Comparison of ENCODE assay signal across 28 mouse cellular contexts in the genomic region with DNA sequence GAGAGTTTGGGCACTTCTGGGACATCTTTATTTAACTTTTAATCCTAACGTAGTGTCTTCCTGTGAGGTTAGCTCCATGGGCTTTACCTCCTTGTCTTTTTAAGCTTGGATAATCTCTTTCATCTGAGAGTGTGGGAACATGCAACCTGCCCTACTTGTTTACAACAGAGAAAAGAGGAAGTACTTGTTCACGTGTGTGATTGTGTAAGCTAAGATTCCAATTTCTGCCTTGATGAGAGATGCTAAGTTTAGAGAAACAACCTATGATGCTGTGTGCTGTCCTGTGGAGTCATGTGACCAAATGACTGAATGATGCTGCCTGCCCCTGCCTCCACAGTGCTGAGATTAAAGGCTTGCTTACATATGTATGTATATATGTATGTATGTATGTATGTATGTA. TPM values are rescaled to one million over a fixed set of nuclear protein-coding genes. Genes with fewer than 3 reads are reported as not detected.
DNase-seq lines count a peak whose midpoint lies in the region; ATAC-seq and TF ChIP-seq lines count a peak whose summit lies in the region.
"Had no signal": no experiment of that assay in that cellular context is flagged by ENCODE, and none has a peak within 500 bp of the region (broad histone marks: within the 10 kb centered on the region; RNA-seq: fewer than 3 reads in every experiment).

No protein-coding gene starts in this region.

- no peaks in the 10 kb centered on the region for H3K4me1 ChIP-seq in MEL (ENCODE audit: control insufficient read depth in 1 of 2, insufficient read depth in 2 of 2, low read length in 2 of 2)
- H3K4me1 ChIP-seq in cerebellum, adult 2 months (ENCODE audit: control insufficient read depth, insufficient read depth, low read length) = no peaks in the 10 kb centered on the region
- H3K4me1 ChIP-seq: hindbrain, embryonic 15.5 days; intestine, embryonic 15.5 days; liver, embryonic 12.5 days; midbrain, embryonic 15.5 days had no signal

- ATAC-seq in hematopoietic stem cell, adult 5-6 weeks (replicated peaks in 1 of 2; ENCODE audit: insufficient read depth in 1 of 2, low FRiP score in 2 of 2, low TSS enrichment in 1 of 2, low read depth in 1 of 2, poor library complexity in 2 of 2, severe bottlenecking in 2 of 2) = peak; percentile 18 to 70; a peak in 3 of 4 replicates
- no peak for ATAC-seq in erythroblast, adult 5-6 weeks (replicated peaks; ENCODE audit: low FRiP score, poor library complexity, severe bottlenecking)
- ATAC-seq: activated CD4-positive, CD25-positive, alpha-beta regulatory T cell, adult 4 months; forebrain, postnatal 0 days; intestine, embryonic 15.5 days; liver, embryonic 12.5 days; midbrain, embryonic 15.5 days had no signal

- H3K4me3 ChIP-seq in MEL (ENCODE audit: control insufficient read depth in 1 of 2, insufficient read depth in 1 of 2, low read depth in 2 of 2, low read length in 2 of 2) = no peak overlapping the region
- H3K4me3 ChIP-seq in cerebellum, adult 2 months (replicated peaks; ENCODE audit: insufficient read depth, low read depth, low read length) = no peak overlapping the region
- H3K4me3 ChIP-seq: hindbrain, embryonic 15.5 days; intestine, embryonic 15.5 days; limb, embryonic 12.5 days; liver, embryonic 12.5 days; megakaryocyte, embryonic 14.5 days; midbrain, embryonic 15.5 days had no signal

- no peaks in the 10 kb centered on the region for H3K79me2 ChIP-seq in MEL (ENCODE audit: control insufficient read depth, insufficient read depth, low read length, poor library complexity)

- no peaks in the 10 kb centered on the region for H3K36me3 ChIP-seq in MEL (ENCODE audit: control insufficient read depth in 1 of 2, insufficient read depth in 2 of 2, low read length in 2 of 2)
- H3K36me3 ChIP-seq: G1E; hindbrain, embryonic 15.5 days; intestine, embryonic 15.5 days; limb, embryonic 12.5 days; liver, embryonic 12.5 days; midbrain, embryonic 15.5 days had no signal

- no peak for TF ChIP-seq POLR2A in MEL (IDR thresholded peaks at IDR 0.05; ENCODE audit: control insufficient read depth in 1 of 2, insufficient read depth in 1 of 2, low read depth in 1 of 2, low read length in 2 of 2, poor library complexity in 1 of 2)
- TF ChIP-seq POLR2A in cerebellum, adult 2 months (IDR thresholded peaks at IDR 0.05; ENCODE audit: borderline replicate concordance, insufficient read depth, low read length) = no peak

- H3K27ac ChIP-seq in MEL (ENCODE audit: control insufficient read depth, low read depth, low read length) = no peak overlapping the region
- H3K27ac ChIP-seq in cerebellum, adult 2 months (ENCODE audit: insufficient read depth, low read length) = no peak overlapping the region
- H3K27ac ChIP-seq: hindbrain, embryonic 15.5 days; intestine, embryonic 15.5 days; limb, embryonic 12.5 days; liver, embryonic 12.5 days; midbrain, embryonic 15.5 days had no signal

- DNase-seq in lung, postnatal 36 days = peak; percentile 42
- DNase-seq in lung, adult 18-20 months = no peak
- peak; percentile 28 for DNase-seq in MEL (ENCODE audit: low read depth, low spot score)
- DNase-seq in naive thymus-derived CD4-positive, alpha-beta T cell, adult 2 months (ENCODE audit: low read depth) = peak; percentile 51
- no peak for DNase-seq in adrenal gland, postnatal 36 days
- DNase-seq in cerebellum, adult 2 months = no peak
- DNase-seq: adrenal gland, postnatal 14 days; cerebellum, postnatal 10 days; forebrain, postnatal 0 days; gastrocnemius, postnatal 14 days; heart, adult 18-20 months; kidney, adult 9 months; kidney, postnatal 14 days; layer of hippocampus, postnatal 36 days; lung, embryonic 14.5 days; right cerebral cortex, postnatal 14 days; thymus, postnatal 14 days had no signal

- TF ChIP-seq CTCF in MEL (IDR thresholded peaks at IDR 0.05 in 2 of 3, conservative IDR thresholded peaks at IDR 0.05 in 1 of 3; ENCODE audit: control insufficient read depth in 1 of 3, insufficient read depth in 1 of 3, low read depth in 2 of 3, low read length in 3 of 3, poor library complexity in 1 of 3, severe bottlenecking in 1 of 3) = no peak
- TF ChIP-seq CTCF in cerebellum, adult 2 months (IDR thresholded peaks at IDR 0.05; ENCODE audit: borderline replicate concordance, insufficient read depth, low read depth, low read length) = no peak

- no peak for TF ChIP-seq RAD21 in MEL (IDR thresholded peaks at IDR 0.05; ENCODE audit: low read depth, low read length)

- H3K27me3 ChIP-seq in MEL (ENCODE audit: control insufficient read depth in 1 of 2, insufficient read depth in 2 of 2, low read length in 2 of 2) = no peaks in the 10 kb centered on the region; a peak in 1 of 4 replicates
- no peaks in the 10 kb centered on the region for H3K27me3 ChIP-seq in cerebellum, adult 2 months (ENCODE audit: control insufficient read depth, insufficient read depth, low read length)
- H3K27me3 ChIP-seq: CH12.LX; hindbrain, embryonic 15.5 days; intestine, embryonic 15.5 days; limb, embryonic 12.5 days; liver, embryonic 12.5 days; megakaryocyte, embryonic 14.5 days; midbrain, embryonic 15.5 days had no signal

- TF ChIP-seq EP300 in MEL (IDR thresholded peaks at IDR 0.05; ENCODE audit: low read depth in 1 of 2, low read length in 2 of 2) = no peak

- WGBS in cerebellum, adult 2 months = 81% methylated on average over 2 of the region's 2 CpGs

- no peak overlapping the region for H3K9ac ChIP-seq in MEL (ENCODE audit: control insufficient read depth, low read depth, low read length, poor library complexity, severe bottlenecking)
- H3K9ac ChIP-seq: forebrain, postnatal 0 days; hindbrain, embryonic 15.5 days; intestine, embryonic 15.5 days; limb, embryonic 12.5 days; liver, embryonic 12.5 days; lung, embryonic 14.5 days; midbrain, embryonic 15.5 days had no signal

- no peaks in the 10 kb centered on the region for H3K9me3 ChIP-seq in MEL (replicated peaks; ENCODE audit: insufficient read depth, low read length)
- H3K9me3 ChIP-seq: G1E; hindbrain, embryonic 15.5 days; intestine, embryonic 15.5 days; limb, embryonic 12.5 days; liver, embryonic 12.5 days; megakaryocyte, embryonic 14.5 days; midbrain, embryonic 15.5 days had no signal

TF ChIP-seq in MEL, 35 proteins besides CTCF, POLR2A, EP300 and RAD21:
- TF ChIP-seq BHLHE40 (IDR thresholded peaks at IDR 0.05; ENCODE audit: borderline replicate concordance, low read depth, low read length) = peak; percentile 54; the same call in 1 of the 2 replicates
- no peak for TF ChIP-seq HCFC1 (IDR thresholded peaks at IDR 0.05; ENCODE audit: low read depth, low read length)
- peak; percentile 35; the same call in 1 of the 2 replicates for TF ChIP-seq USF1 (IDR thresholded peaks at IDR 0.05; ENCODE audit: low read depth, low read length)

RNA-seq across cellular contexts. Expression of gene Kpna4, which starts 27.8 kb away (rescaled TPM):
- 19.4 and 19.5 TPM in 2 replicates for total RNA-seq in MEL (2012; rRNA removed)
- 10 to 100 TPM; 38.5 to 50.5 TPM for polyA plus RNA-seq in MEL (2012; ENCODE audit: insufficient read depth in 1 of 2, insufficient read length in 2 of 2, low read depth in 1 of 2, low replicate concordance in 2 of 2, missing spikeins in 1 of 2)
- total RNA-seq in hematopoietic stem cell, adult 5-6 weeks (2017) = 63.7 and 70.6 TPM in 2 replicates
- 10 to 100 TPM; 64.1 to 71.1 TPM for total RNA-seq in adrenal gland, postnatal 36 days (2021)
- 18.0 and 21.3 TPM in 2 replicates for total RNA-seq in erythroblast, adult 5-6 weeks (2015; ENCODE audit: low replicate concordance)
- total RNA-seq in erythroblast, adult 5-6 weeks (2017; ENCODE audit: low replicate concordance) = 26.9 and 29.1 TPM in 2 replicates
- 31.0 and 31.4 TPM in 2 replicates for polyA plus RNA-seq in cerebellum, adult 2 months (2012; rRNA removed)

Comparison
In these comparisons a context has a peak if more than half of its experiments do, and no peak if none do; other contexts are left out.
1. DNase-seq: peak in lung, postnatal 36 days (single experiment), MEL (single experiment) and naive thymus-derived CD4-positive, alpha-beta T cell, adult 2 months (single experiment); none in lung, adult 18-20 months (0 of 2), adrenal gland, postnatal 36 days (0 of 2) and cerebellum, adult 2 months (0 of 2).